Mouse (Mus musculus) MEL (cell line): Measurements from ENCODE around the gene Rybp.

Source experiments
- CHD1 ChIP-seq: IDR thresholded peaks from 2 replicates; pipeline ENCODE4 v1.6.1; 2012; ENCODE audit warnings: low read depth, mild to moderate bottlenecking, inconsistent platforms, low read length, improper control_type of control experiment
- CTCF ChIP-seq, 3 experiments: IDR thresholded peaks in 2 of 3; conservative IDR thresholded peaks in 1 of 3; 2 replicates each; pipeline ENCODE4 v1.5.1; 2011 to 2012; ENCODE audit warnings: low read length in 3 of 3, low read depth in 2 of 3, mild to moderate bottlenecking in 2 of 3, improper control_type of control experiment in 1 of 3, inconsistent platforms in 1 of 3, mixed read lengths in 1 of 3, moderate library complexity in 1 of 3; ENCODE audit not compliant: control insufficient read depth in 1 of 3, insufficient read depth in 1 of 3, poor library complexity in 1 of 3, severe bottlenecking in 1 of 3
- EP300 ChIP-seq, 2 experiments: IDR thresholded peaks; 2 replicates each; pipeline ENCODE4 v1.6.1; 2011; ENCODE audit warnings: improper control_type of control experiment in 2 of 2, low read length in 2 of 2, low read depth in 1 of 2, mild to moderate bottlenecking in 1 of 2
- GABPA ChIP-seq: IDR thresholded peaks from 2 replicates; pipeline ENCODE4 v1.6.1; 2012; ENCODE audit warnings: low read depth, mild to moderate bottlenecking, inconsistent platforms, low read length, improper control_type of control experiment, moderate library complexity
- GATA1 ChIP-seq: IDR thresholded peaks from 2 replicates; pipeline ENCODE4 v1.6.1; 2011; ENCODE audit warnings: low read depth, low read length, improper control_type of control experiment
- POLR2A ChIP-seq, 2 experiments: IDR thresholded peaks; 2 replicates each; pipeline ENCODE4 v1.6.1; 2011 to 2012; ENCODE audit warnings: low read length in 2 of 2, mild to moderate bottlenecking in 2 of 2, control low read depth in 1 of 2, improper control_type of control experiment in 1 of 2, low read depth in 1 of 2, moderate library complexity in 1 of 2; ENCODE audit not compliant: control insufficient read depth in 1 of 2, insufficient read depth in 1 of 2, poor library complexity in 1 of 2
- POLR2AphosphoS2 ChIP-seq: IDR thresholded peaks from 2 replicates; pipeline ENCODE4 v1.6.1; 2011; ENCODE audit warnings: low read length, improper control_type of control experiment
- TAL1 ChIP-seq: IDR thresholded peaks from 2 replicates; pipeline ENCODE4 v1.6.1; 2012; ENCODE audit warnings: mild to moderate bottlenecking, inconsistent platforms, low read length, moderate library complexity, mixed read lengths
- TCF12 ChIP-seq: IDR thresholded peaks from 2 replicates; pipeline ENCODE4 v1.6.1; 2014; ENCODE audit warnings: low read depth, mild to moderate bottlenecking, inconsistent platforms, low read length, improper control_type of control experiment, moderate library complexity
- USF2 ChIP-seq, 2 experiments: IDR thresholded peaks; 2 replicates each; pipeline ENCODE4 v1.6.1; 2011 to 2012; ENCODE audit warnings: improper control_type of control experiment in 2 of 2, low read length in 2 of 2, borderline replicate concordance in 1 of 2, inconsistent platforms in 1 of 2, low read depth in 1 of 2, mild to moderate bottlenecking in 1 of 2; ENCODE audit not compliant: insufficient read depth in 1 of 2
- ZC3H11A ChIP-seq: IDR thresholded peaks from 2 replicates; pipeline ENCODE4 v1.6.1; 2012; ENCODE audit warnings: low read depth, mild to moderate bottlenecking, inconsistent platforms, low read length, improper control_type of control experiment
- ZKSCAN1 ChIP-seq: IDR thresholded peaks from 2 replicates; pipeline ENCODE4 v1.6.1; 2012; ENCODE audit warnings: low read depth, mild to moderate bottlenecking, inconsistent platforms, low read length, improper control_type of control experiment, moderate library complexity

- TF ChIP-seq POLR2A (IDR thresholded peaks at IDR 0.05; ENCODE audit: control insufficient read depth in 1 of 2, insufficient read depth in 1 of 2, low read depth in 1 of 2, low read length in 2 of 2, poor library complexity in 1 of 2) (no peak), POLR2AphosphoS2 (no peak), GATA1 (no peak), ZC3H11A (no peak), CTCF (IDR thresholded peaks at IDR 0.05 in 2 of 3, conservative IDR thresholded peaks at IDR 0.05 in 1 of 3; ENCODE audit: control insufficient read depth in 1 of 3, insufficient read depth in 1 of 3, low read depth in 2 of 3, low read length in 3 of 3, poor library complexity in 1 of 3, severe bottlenecking in 1 of 3) (no peak), USF2 (IDR thresholded peaks at IDR 0.05; ENCODE audit: borderline replicate concordance in 1 of 2, insufficient read depth in 1 of 2, low read depth in 1 of 2, low read length in 2 of 2) (no peak), CHD1 (no peak), GABPA (no peak), EP300 (IDR thresholded peaks at IDR 0.05; ENCODE audit: low read depth in 1 of 2, low read length in 2 of 2) (no peak), TAL1 (no peak), ZKSCAN1 (no peak), TCF12 (no peak)
Measured at GRCm38 (mm10) chr6:100195091-100195490, 92.2 kb downstream of the Rybp start.
